Mouse (Mus musculus) kidney, embryonic 15.5 days (tissue): ENCODE results near the gene Soga1. TPM values are rescaled to one million over a fixed set of nuclear protein-coding genes. Genes with fewer than 3 reads are reported as not detected.

Source experiments
- ATAC-seq: fragments of 200-750 bp; cut with Nextera tagmentation; replicated peaks from 2 replicates; pipeline ENCODE4 v1.8.0; 2017; ENCODE audit warnings: moderate TSS enrichment; ENCODE audit not compliant: low FRiP score
- H3K27ac ChIP-seq: fragments of 300-500 bp; sonication (generic); 2 replicates; pipeline ENCODE4 v1.5.1; 2015; ENCODE audit warnings: mild to moderate bottlenecking, inconsistent platforms
- H3K27me3 ChIP-seq: fragments of 300-500 bp; sonication (generic); 2 replicates; pipeline ENCODE4 v1.6.1; 2015; ENCODE audit warnings: inconsistent platforms
- H3K36me3 ChIP-seq: fragments of 300-500 bp; sonication (generic); 2 replicates; pipeline ENCODE4 v1.6.1; 2015; ENCODE audit warnings: inconsistent platforms
- H3K4me1 ChIP-seq: fragments of 300-500 bp; sonication (generic); 2 replicates; pipeline ENCODE4 v1.6.1; 2015; ENCODE audit warnings: inconsistent platforms
- H3K4me2 ChIP-seq: fragments of 300-500 bp; sonication (generic); 2 replicates; pipeline ENCODE4 v1.6.1; 2015; ENCODE audit warnings: moderate library complexity, mild to moderate bottlenecking, inconsistent platforms
- H3K4me3 ChIP-seq: fragments of 300-500 bp; sonication (generic); replicated peaks from 2 replicates; pipeline ENCODE4 v1.5.1; 2015; ENCODE audit warnings: mild to moderate bottlenecking, inconsistent platforms
- H3K9ac ChIP-seq: fragments of 300-500 bp; sonication (generic); 2 replicates; pipeline ENCODE4 v1.6.1; 2015; ENCODE audit warnings: mild to moderate bottlenecking, inconsistent platforms
- H3K9me3 ChIP-seq: fragments of 300-500 bp; sonication (generic); replicated peaks from 2 replicates; pipeline ENCODE4 v1.6.1; 2016; ENCODE audit warnings: inconsistent platforms
- WGBS: fragments of 180-500 bp; shearing (Covaris S2); methylation state at CpG from one replicate; pipeline ENCODE4 v1.1.7; 2015; ENCODE audit warnings: mixed read lengths; 5-methylcytosine and 5-hydroxymethylcytosine counted together
- polyA plus RNA-seq: library from polyadenylated mRNA; unstranded; fragments of >200 nt; fragmentation: Nextera tagmentation; extraction: Ambion mirVana; gene quantifications from 2 replicates; pipeline ENCODE4 v1.2.1, GENCODE M21; 2015

Gene Soga1
- polyA plus RNA-seq, 1 experiment from 2014 or later = 4.2 TPM

DNA sequence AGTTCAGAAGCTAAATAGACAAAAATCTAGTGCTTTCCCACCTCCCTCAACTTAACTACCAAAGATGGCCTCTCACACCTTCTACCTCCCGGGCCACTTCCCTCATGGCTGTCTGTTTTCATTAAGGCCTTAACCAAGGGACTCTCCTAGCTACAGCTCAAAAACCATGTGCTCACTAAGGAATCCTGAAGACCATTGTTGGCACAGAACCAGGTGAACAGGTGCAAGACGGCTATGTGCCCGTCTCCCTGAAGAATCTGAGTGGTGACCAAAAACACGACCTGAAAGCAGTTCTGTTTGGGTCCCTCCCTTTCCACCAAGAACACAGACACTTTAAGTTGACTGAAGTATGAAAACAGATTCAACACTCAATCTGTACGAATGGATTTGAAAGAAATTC is 80.8 kb downstream of the Soga1 start:
- WGBS = 88% methylated on average over 5 of the region's 5 CpGs

DNA sequence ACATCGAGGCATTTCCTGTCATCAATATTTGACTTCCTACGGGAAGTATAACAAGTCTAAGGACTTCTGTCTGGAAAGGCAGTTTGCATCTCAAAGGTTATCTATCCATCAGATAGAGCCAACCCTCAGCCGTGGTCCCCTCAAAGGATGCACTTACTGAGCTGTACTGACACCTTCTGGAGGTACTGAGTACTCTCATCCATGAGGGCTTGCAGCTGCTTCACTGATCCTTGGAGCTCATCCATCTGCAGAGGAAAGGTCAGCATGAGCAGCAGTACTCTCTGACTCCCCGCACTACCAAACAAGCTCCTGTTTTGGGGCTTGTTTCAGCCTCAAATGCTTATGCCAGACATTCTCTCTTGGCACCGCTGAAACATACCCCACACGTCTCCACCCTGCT is 82.5 kb downstream of the Soga1 start:
- Histone ChIP-seq H3K4me2 (no peak overlapping the region), H3K36me3 (peaks cover 72% of the 10 kb centered on the region)
- 52% methylated on average over 6 of the region's 6 CpGs for whole genome bisulfite sequencing

More for the DNA sequence above, 80.8 kb downstream of the Soga1 start:
- Histone ChIP-seq H3K4me3 (no peak overlapping the region), H3K4me2 (no peak overlapping the region), H3K4me1 (0 out of 2 replicates have a peak, but pooled peaks cover 3% of the 10 kb centered on the region), H3K27ac (no peak overlapping the region), H3K9me3 (no peaks in the 10 kb centered on the region), H3K27me3 (no peaks in the 10 kb centered on the region), H3K36me3 (peaks cover 78% of the 10 kb centered on the region), H3K9ac (no peak overlapping the region)
- ATAC-seq = no peak

GRCm38 (mm10) chr2:156991470-156992319 is 87.4 kb downstream of the Soga1 start, which contains the start of gene Ndrg3:
Gene Ndrg3 (minus strand): TSS chr2:156992056.
- Histone ChIP-seq H3K27ac (peak within 1 kb of the TSS; percentile 66), H3K9me3 (no peaks in the 10 kb centered on the region), H3K4me3 (peak within 1 kb of the TSS; percentile 89), H3K27me3 (no peaks in the 10 kb centered on the region), H3K4me2 (peak within 1 kb of the TSS; percentile 89), H3K36me3 (peaks cover 25% of the 10 kb centered on the region), H3K9ac (peak within 1 kb of the TSS; percentile 85), H3K4me1 (peaks cover 13% of the 10 kb centered on the region)
- under 1% methylated on average over 64 of the region's 66 CpGs for WGBS
- ATAC-seq = peak; percentile 97

More for the DNA sequence above, 82.5 kb downstream of the Soga1 start:
- Histone ChIP-seq H3K9ac (no peak overlapping the region), H3K4me1 (peaks cover 3% of the 10 kb centered on the region; the same call in 1 of the 2 replicates), H3K9me3 (no peaks in the 10 kb centered on the region), H3K4me3 (no peak overlapping the region), H3K27me3 (no peaks in the 10 kb centered on the region), H3K27ac (no peak overlapping the region)
- no peak for ATAC-seq

DNA sequence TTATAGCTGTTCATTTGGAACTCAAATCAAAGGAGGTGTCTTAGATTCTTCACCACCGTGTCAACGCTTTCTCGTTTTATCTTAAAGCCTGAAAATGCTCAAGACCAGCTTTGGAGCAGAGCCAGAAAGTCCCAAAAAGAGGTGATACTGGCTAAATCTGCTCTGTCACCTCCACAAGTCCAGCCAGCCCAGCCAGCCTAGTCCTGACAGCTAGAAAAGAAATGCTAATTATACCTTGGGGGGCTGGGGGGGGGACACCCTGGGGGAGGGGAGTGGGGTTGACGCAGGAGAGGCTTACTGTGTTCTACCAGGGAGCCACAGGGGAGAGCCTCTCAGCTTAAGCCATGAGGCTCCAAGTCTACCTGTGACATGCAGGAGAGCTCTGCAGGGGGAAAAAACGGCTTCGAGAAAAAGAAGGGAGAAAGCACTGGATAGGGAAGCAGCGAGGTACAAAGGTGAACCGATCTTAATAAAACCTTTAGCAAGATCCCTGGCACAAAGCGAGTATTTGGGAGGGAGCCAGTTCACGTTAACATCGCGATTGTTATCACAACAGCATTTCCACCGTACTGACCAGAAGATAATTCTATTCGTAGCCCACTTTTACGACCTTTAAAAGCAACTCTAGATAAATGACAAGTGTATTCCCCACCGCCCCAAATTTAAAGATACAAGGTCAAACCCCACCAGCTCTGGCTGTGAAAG is 88.2 kb downstream of the Soga1 start:
- no peaks in the 10 kb centered on the region for H3K9me3 ChIP-seq
- peaks cover 12% of the 10 kb centered on the region for H3K4me1 ChIP-seq
- WGBS = 5% methylated on average over 16 of the region's 16 CpGs
- H3K4me2 ChIP-seq = peak overlapping the region; percentile 89
- no peaks in the 10 kb centered on the region for H3K27me3 ChIP-seq
- peak overlapping the region; percentile 85 for H3K9ac ChIP-seq
- no peak for ATAC-seq
- H3K4me3 ChIP-seq = peak overlapping the region; percentile 89
- H3K36me3 ChIP-seq = peaks cover 17% of the 10 kb centered on the region
- H3K27ac ChIP-seq = no peak overlapping the region

- ATAC-seq = no peak
- 55% methylated on average over 3 of the region's 3 CpGs for WGBS
Measured at GRCm38 (mm10) chr2:156987316-156987715, 91.7 kb downstream of the Soga1 start.

DNA sequence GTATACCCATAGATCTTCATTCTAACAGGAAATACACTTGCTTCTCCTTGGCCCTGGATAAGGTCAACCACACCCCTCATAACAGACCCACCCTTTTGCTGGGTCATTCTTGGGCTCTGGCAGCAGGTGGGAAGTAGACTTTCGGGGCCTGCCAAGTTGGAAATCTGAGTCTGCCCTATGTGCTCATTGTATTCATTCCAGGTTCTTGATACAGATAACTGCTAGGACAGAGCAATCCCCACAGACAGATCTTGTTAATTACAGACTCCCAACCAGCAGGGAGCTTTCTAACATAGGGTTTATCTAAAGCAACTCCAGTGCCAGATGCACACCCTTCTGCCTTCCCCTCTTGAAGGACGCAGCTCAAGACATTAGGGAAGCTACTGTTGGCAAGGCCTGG is 96.2 kb downstream of the Soga1 start:
- no peak for ATAC-seq
- no peaks in the 10 kb centered on the region for H3K27me3 ChIP-seq
- no peak overlapping the region for H3K9ac ChIP-seq
- H3K4me3 ChIP-seq = no peak overlapping the region
- H3K9me3 ChIP-seq = no peaks in the 10 kb centered on the region
- no peaks in the 10 kb centered on the region for H3K36me3 ChIP-seq
- no peak overlapping the region for H3K4me2 ChIP-seq
- H3K4me1 ChIP-seq = peaks cover 6% of the 10 kb centered on the region; the same call in 1 of the 2 replicates
- WGBS = 69% methylated on average over 2 of the region's 2 CpGs
- H3K27ac ChIP-seq = no peak overlapping the region

More at GRCm38 (mm10) chr2:156987316-156987715, 91.7 kb downstream of the Soga1 start:
- no peak overlapping the region for H3K4me3 ChIP-seq
- no peak overlapping the region for H3K27ac ChIP-seq
- no peaks in the 10 kb centered on the region for H3K9me3 ChIP-seq
- H3K4me1 ChIP-seq = peaks cover 17% of the 10 kb centered on the region
- H3K9ac ChIP-seq = no peak overlapping the region
- H3K4me2 ChIP-seq = no peak overlapping the region
- H3K36me3 ChIP-seq = no peaks in the 10 kb centered on the region
- no peaks in the 10 kb centered on the region for H3K27me3 ChIP-seq

- Histone ChIP-seq H3K27me3 (no peaks in the 10 kb centered on the region), H3K9me3 (no peaks in the 10 kb centered on the region), H3K4me3 (no peak overlapping the region), H3K9ac (no peak overlapping the region), H3K4me2 (no peak overlapping the region), H3K4me1 (peaks cover 12% of the 10 kb centered on the region; the same call in 1 of the 2 replicates), H3K36me3 (no peaks in the 10 kb centered on the region), H3K27ac (no peak overlapping the region)
- WGBS = 84% methylated on average over 4 of the region's 4 CpGs
- no peak for ATAC-seq
Measured at GRCm38 (mm10) chr2:156981291-156981690, 97.8 kb downstream of the Soga1 start.

- Histone ChIP-seq H3K9me3 (no peaks in the 10 kb centered on the region), H3K27me3 (no peaks in the 10 kb centered on the region), H3K27ac (no peak overlapping the region), H3K4me2 (no peak overlapping the region), H3K4me1 (peaks cover 17% of the 10 kb centered on the region; the same call in 1 of the 2 replicates), H3K9ac (no peak overlapping the region), H3K36me3 (no peaks in the 10 kb centered on the region), H3K4me3 (no peak overlapping the region)
- no peak for ATAC-seq
- WGBS = 77% methylated on average over 2 of the region's 2 CpGs
Measured at GRCm38 (mm10) chr2:156980059-156980458, 99.0 kb downstream of the Soga1 start.

DNA sequence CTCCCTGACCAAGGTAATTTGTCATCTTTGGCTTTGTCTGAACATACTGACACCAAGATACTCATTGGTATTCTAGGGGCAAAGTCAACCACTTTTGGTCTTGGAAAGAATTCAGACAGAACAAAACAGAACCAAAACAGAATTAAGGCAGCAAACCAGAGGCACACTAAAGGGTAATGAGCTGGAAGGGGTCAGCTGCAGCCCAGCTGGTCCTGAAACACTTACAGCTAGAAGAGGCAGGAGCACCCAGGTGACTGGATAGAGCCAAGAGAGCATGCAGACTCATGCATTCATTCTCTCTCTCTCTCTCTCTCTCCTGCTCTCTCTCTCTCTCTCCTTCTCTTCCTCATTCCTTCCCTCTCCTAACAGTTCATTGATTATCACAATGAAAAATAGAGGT is 102.3 kb downstream of the Soga1 start:
- Histone ChIP-seq H3K4me3 (no peak overlapping the region), H3K36me3 (no peaks in the 10 kb centered on the region), H3K4me2 (no peak overlapping the region), H3K27ac (no peak overlapping the region), H3K9me3 (no peaks in the 10 kb centered on the region), H3K27me3 (no peaks in the 10 kb centered on the region), H3K9ac (no peak overlapping the region), H3K4me1 (peaks cover 13% of the 10 kb centered on the region; the same call in 1 of the 2 replicates)
- ATAC-seq = no peak

DNA sequence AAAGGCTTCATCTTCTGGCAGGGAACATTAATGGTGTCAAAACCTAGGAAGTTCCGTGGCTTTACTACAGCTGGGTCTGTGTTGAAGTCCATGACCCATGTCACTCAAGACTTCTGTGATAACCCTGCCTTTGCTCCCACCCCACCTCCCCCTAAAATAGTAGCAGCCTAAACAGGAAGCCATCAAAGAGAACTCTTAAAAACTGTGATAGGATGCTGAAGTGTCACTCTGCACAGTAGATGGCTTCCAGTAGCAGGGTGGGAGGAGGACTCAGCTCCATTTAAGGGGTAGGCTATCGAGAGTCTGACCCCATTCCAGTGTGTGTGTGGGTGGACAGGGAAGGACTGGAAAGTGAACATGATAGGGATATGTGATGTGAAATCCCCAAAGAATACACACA is 104.1 kb downstream of the Soga1 start:
- Histone ChIP-seq H3K4me1 (peaks cover 20% of the 10 kb centered on the region; the same call in 1 of the 2 replicates), H3K9me3 (no peaks in the 10 kb centered on the region), H3K27ac (no peak overlapping the region), H3K27me3 (no peaks in the 10 kb centered on the region), H3K9ac (no peak overlapping the region), H3K36me3 (no peaks in the 10 kb centered on the region), H3K4me2 (no peak overlapping the region), H3K4me3 (no peak overlapping the region)
- no peak; the same call in 1 of the 2 replicates for ATAC-seq
- WGBS = 21% methylated on average over 2 of the region's 2 CpGs

DNA sequence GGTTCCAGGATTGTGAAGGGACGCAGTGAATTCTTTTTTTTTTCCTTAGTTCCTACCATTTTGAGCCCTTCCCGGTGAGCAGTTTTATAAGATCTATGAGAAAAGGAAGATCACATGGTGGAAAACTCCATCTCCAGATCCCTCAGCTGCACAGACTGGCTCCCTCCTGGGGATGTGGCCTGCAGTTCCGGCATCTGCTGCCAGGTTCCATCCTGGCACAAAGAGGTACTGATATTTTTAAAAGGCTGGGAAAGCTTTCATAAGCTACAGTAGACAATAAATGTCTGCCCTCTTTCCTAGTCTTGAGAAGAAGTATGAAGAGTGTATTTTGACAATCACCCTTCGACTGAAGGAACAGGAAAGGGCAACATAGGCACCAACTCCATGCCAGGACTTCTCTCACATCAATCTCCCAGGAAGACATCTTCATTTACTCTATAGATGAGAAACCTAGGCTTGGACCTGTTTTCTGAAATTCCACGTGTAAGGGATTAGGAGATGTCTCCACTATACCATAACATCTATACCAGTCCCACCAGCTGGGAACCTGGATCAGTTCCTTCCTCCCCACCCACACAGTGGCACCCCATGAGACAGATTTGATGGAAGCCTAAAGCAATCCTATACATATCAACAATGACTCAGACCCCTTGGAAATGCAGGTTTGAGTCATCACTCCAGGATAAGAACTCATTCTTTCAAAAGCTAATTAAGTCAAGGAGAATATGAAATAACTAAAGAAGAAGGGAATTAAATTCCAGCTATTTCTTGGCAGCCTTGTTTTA is 105.5 kb downstream of the Soga1 start:
- Histone ChIP-seq H3K9me3 (no peaks in the 10 kb centered on the region), H3K36me3 (no peaks in the 10 kb centered on the region), H3K4me1 (peaks cover 20% of the 10 kb centered on the region; the same call in 1 of the 2 replicates), H3K27ac (no peak overlapping the region), H3K4me2 (no peak overlapping the region), H3K27me3 (no peaks in the 10 kb centered on the region), H3K9ac (no peak overlapping the region), H3K4me3 (no peak overlapping the region)
- 87% methylated on average over 5 of the region's 5 CpGs for WGBS
- ATAC-seq = no peak
